Mouse (Mus musculus) heart, postnatal 0 days (tissue): ENCODE measurements at regions not wholly inside any gene's neighbourhood (a gene's known extent, or its start where the extent isn't known, plus 50 kb on each side); places are given as distances from the start of the nearest gene placed in this dataset.

Experiments used
- ATAC-seq: fragments of 200-750 bp; cut with Nextera tagmentation; 2 replicates; pipeline ENCODE4 v1.8.0; 2017; ENCODE audit warnings: low read depth, moderate number of reproducible peaks, moderate library complexity; ENCODE audit not compliant: insufficient read depth
- DNase-seq: peaks from one replicate; pipeline ENCODE4 v3.0.0-alpha.2; 2016; ENCODE audit warnings: low spot score
- H3K27ac ChIP-seq: fragments of 300-500 bp; sonication (generic); 2 replicates; pipeline ENCODE4 v1.5.1; 2014; ENCODE audit warnings: low read depth, mild to moderate bottlenecking
- H3K27me3 ChIP-seq: fragments of 300-500 bp; sonication (generic); 2 replicates; pipeline ENCODE4 v1.6.1; 2014; ENCODE audit warnings: low read length, mixed read lengths; ENCODE audit not compliant: control insufficient read depth, insufficient read depth
- H3K36me3 ChIP-seq: fragments of 300-500 bp; sonication (generic); replicated peaks from 2 replicates; pipeline ENCODE4 v1.6.1; 2014; ENCODE audit warnings: low read length, mixed read lengths; ENCODE audit not compliant: control insufficient read depth, insufficient read depth
- H3K4me1 ChIP-seq: fragments of 300-500 bp; sonication (generic); 2 replicates; pipeline ENCODE4 v1.6.1; 2014; ENCODE audit warnings: antibody characterized with exemption; ENCODE audit not compliant: control insufficient read depth, insufficient read depth
- H3K4me2 ChIP-seq: fragments of 300-500 bp; sonication (generic); 2 replicates; pipeline ENCODE4 v1.6.1; 2014; ENCODE audit warnings: low read depth, mild to moderate bottlenecking, low read length, moderate library complexity
- H3K4me3 ChIP-seq: fragments of 300-500 bp; sonication (generic); 2 replicates; pipeline ENCODE4 v1.5.1; 2014; ENCODE audit warnings: low read depth, low read length
- H3K9ac ChIP-seq: fragments of 300-500 bp; sonication (generic); replicated peaks from 2 replicates; pipeline ENCODE4 v1.6.1; 2014; ENCODE audit warnings: low read depth, low read length, mixed read lengths
- H3K9me3 ChIP-seq: fragments of 300-500 bp; sonication (generic); replicated peaks from 2 replicates; pipeline ENCODE4 v1.6.1; 2016; ENCODE audit warnings: low read length; ENCODE audit not compliant: control insufficient read depth
- CTCF ChIP-seq: IDR thresholded peaks from 2 replicates; pipeline ENCODE4 v1.5.1; 2016; ENCODE audit warnings: antibody characterized with exemption, control low read depth, low read depth
- EP300 ChIP-seq: IDR thresholded peaks from 2 replicates; pipeline ENCODE4 v1.6.1; 2016; ENCODE audit warnings: antibody characterized with exemption, low read depth
- WGBS: fragments of 180-500 bp; shearing (Covaris S2); extraction: QIAGEN DNeasy Blood & Tissue Kit; methylation state at CpG from one replicate; pipeline ENCODE4 v1.1.7; 2014; 5-methylcytosine and 5-hydroxymethylcytosine counted together

GRCm38 (mm10) chr19:15465063-15465760 is 481.9 kb downstream of the Psat1 start:
- Histone ChIP-seq H3K9ac (no peak overlapping the region), H3K9me3 (no peaks in the 10 kb centered on the region), H3K4me1 (no peaks in the 10 kb centered on the region), H3K4me3 (no peak overlapping the region), H3K36me3 (no peaks in the 10 kb centered on the region), H3K27ac (no peak overlapping the region), H3K4me2 (no peak overlapping the region), H3K27me3 (no peaks in the 10 kb centered on the region)
- ATAC-seq (no peak), DNase-seq (no peak)
- TF ChIP-seq EP300 = no peak
- no peak for TF ChIP-seq CTCF
- 55% methylated on average over 9 of the region's 9 CpGs for WGBS

- Histone ChIP-seq H3K27ac (no peak overlapping the region), H3K9ac (no peak overlapping the region), H3K4me1 (no peaks in the 10 kb centered on the region), H3K27me3 (no peaks in the 10 kb centered on the region), H3K4me3 (no peak overlapping the region), H3K36me3 (no peaks in the 10 kb centered on the region), H3K4me2 (no peak overlapping the region), H3K9me3 (no peaks in the 10 kb centered on the region)
- ATAC-seq (peak; percentile 67; the same call in 1 of the 2 replicates), DNase-seq (peak; percentile 13)
- TF ChIP-seq CTCF = no peak
- WGBS = 22% methylated on average over 4 of the region's 4 CpGs
Observed at GRCm38 (mm10) chr19:15457793-15458192, 489.3 kb downstream of the Psat1 start.

GRCm38 (mm10) chr19:15456943-15457735 is 490.0 kb downstream of the Psat1 start:
- TF ChIP-seq EP300 = no peak
- no peak for TF ChIP-seq CTCF
- no peak overlapping the region for H3K4me3 ChIP-seq
- H3K4me1 ChIP-seq = no peaks in the 10 kb centered on the region
- WGBS = 58% methylated on average over 9 of the region's 9 CpGs
- DNase-seq (no peak), ATAC-seq (peak; percentile 33; the same call in 1 of the 2 replicates)
- H3K9ac ChIP-seq = no peak overlapping the region
- no peaks in the 10 kb centered on the region for H3K9me3 ChIP-seq
- no peaks in the 10 kb centered on the region for H3K27me3 ChIP-seq
- no peak overlapping the region for H3K4me2 ChIP-seq
- no peaks in the 10 kb centered on the region for H3K36me3 ChIP-seq
- no peak overlapping the region for H3K27ac ChIP-seq

- TF ChIP-seq CTCF (no peak), EP300 (no peak)
- DNase-seq (no peak), ATAC-seq (no peak)
- Histone ChIP-seq H3K27ac (no peak overlapping the region), H3K9ac (no peak overlapping the region), H3K4me1 (no peaks in the 10 kb centered on the region), H3K27me3 (no peaks in the 10 kb centered on the region), H3K4me2 (no peak overlapping the region), H3K36me3 (no peaks in the 10 kb centered on the region), H3K4me3 (no peak overlapping the region), H3K9me3 (no peaks in the 10 kb centered on the region)
- 35% methylated on average over 5 of the region's 5 CpGs for WGBS
Observed at GRCm38 (mm10) chr19:15448989-15449388, 498.1 kb downstream of the Psat1 start.

- Histone ChIP-seq H3K27ac (no peak overlapping the region), H3K9me3 (no peaks in the 10 kb centered on the region), H3K4me1 (no peaks in the 10 kb centered on the region), H3K4me2 (no peak overlapping the region), H3K27me3 (no peaks in the 10 kb centered on the region), H3K9ac (no peak overlapping the region), H3K36me3 (no peaks in the 10 kb centered on the region), H3K4me3 (no peak overlapping the region)
- ATAC-seq (no peak), DNase-seq (no peak)
- 83% methylated on average over 5 of the region's 5 CpGs for WGBS
- no peak for TF ChIP-seq CTCF
- no peak for TF ChIP-seq EP300
Observed at GRCm38 (mm10) chr19:15431798-15432197, 515.3 kb downstream of the Psat1 start.
